ENCODE assay signal across 1 mouse cellular context in the genomic region with DNA sequence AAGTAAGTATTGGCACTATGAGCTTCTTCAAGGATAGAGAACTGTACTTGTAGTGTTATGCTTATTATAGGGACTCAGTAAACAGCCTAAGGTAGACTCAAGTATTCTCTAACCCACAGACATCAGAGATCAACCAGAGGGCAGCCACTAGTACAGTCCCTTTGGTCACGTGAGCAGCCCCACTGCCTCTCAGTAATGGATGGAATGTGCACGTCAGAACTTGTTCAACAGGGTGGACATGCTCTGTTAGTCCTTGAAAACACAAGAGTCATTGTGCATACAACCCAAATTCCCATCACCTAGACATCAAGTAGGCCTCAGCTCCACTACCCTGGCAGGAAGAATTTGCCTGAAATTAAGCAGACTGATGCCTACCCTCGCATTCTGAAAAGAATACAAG.
TF ChIP-seq lines count a peak whose summit lies in the region.

No protein-coding gene starts in this region.

TF ChIP-seq in CH12.LX, 34 proteins besides CTCF, POLR2A, EP300 and RAD21 (continued from another document):
- TF ChIP-seq GABPA (IDR thresholded peaks at IDR 0.05; ENCODE audit: insufficient replicate concordance, low read depth, low read length) (no peak), JUND (conservative IDR thresholded peaks at IDR 0.05; ENCODE audit: low read depth, low read length) (no peak), NELFE (IDR thresholded peaks at IDR 0.05; ENCODE audit: low read depth, low read length) (no peak), PAX5 (IDR thresholded peaks at IDR 0.05; ENCODE audit: low read length) (no peak), ETS1 (conservative IDR thresholded peaks at IDR 0.05; ENCODE audit: low read depth, low read length) (no peak), MAZ (IDR thresholded peaks at IDR 0.05; ENCODE audit: low read depth, low read length) (no peak), ELF1 (IDR thresholded peaks at IDR 0.05; ENCODE audit: low read depth, low read length) (no peak), USF2 (conservative IDR thresholded peaks at IDR 0.05; ENCODE audit: low read depth, low read length) (peak; percentile 61), MAFK (IDR thresholded peaks at IDR 0.05; ENCODE audit: insufficient replicate concordance, low read length) (no peak), JUN (IDR thresholded peaks at IDR 0.05; ENCODE audit: insufficient read depth, low read depth, low read length) (no peak), TBP (conservative IDR thresholded peaks at IDR 0.05; ENCODE audit: low read depth, low read length) (no peak), MEF2A (IDR thresholded peaks at IDR 0.05; ENCODE audit: borderline replicate concordance, low read depth, low read length) (no peak), HCFC1 (IDR thresholded peaks at IDR 0.05; ENCODE audit: low read depth, low read length) (no peak), USF1 (IDR thresholded peaks at IDR 0.05; ENCODE audit: low read depth, low read length) (peak; percentile 80), TCF12 (IDR thresholded peaks at IDR 0.05; ENCODE audit: low read depth, low read length) (no peak), CHD1 (IDR thresholded peaks at IDR 0.05; ENCODE audit: low read depth, low read length) (no peak), ZNF384 (IDR thresholded peaks at IDR 0.05; ENCODE audit: low read depth, low read length) (no peak), IRF4 (IDR thresholded peaks at IDR 0.05; ENCODE audit: low read depth, low read length) (no peak), UBTF (IDR thresholded peaks at IDR 0.05; ENCODE audit: low read depth, low read length) (no peak)
TF ChIP-seq in CH12.LX: peak in this region for 4.
